Mouse (Mus musculus): ENCODE results near the gene Sod3. TPM values are rescaled to one million over a fixed set of nuclear protein-coding genes. Genes with fewer than 3 reads are reported as not detected.

Sod3 gene
- polyA plus RNA-seq, 1 experiment from 2014 or later, result 2.4 TPM

GRCm38 (mm10) chr5:52366661-52367060 lies 3.1 kb downstream of the Sod3 start:
- Histone ChIP-seq H3K27ac (replicated peaks) (no peak overlapping the region), H3K4me3 (ENCODE audit: low read depth, low read length) (no peak overlapping the region), H3K27me3 (ENCODE audit: control insufficient read depth, insufficient read depth, low read length) (no peaks in the 10 kb centered on the region), H3K4me2 (replicated peaks; ENCODE audit: low read depth) (no peak overlapping the region), H3K36me3 (ENCODE audit: control insufficient read depth, insufficient read depth, low read length) (no peaks in the 10 kb centered on the region), H3K9ac (ENCODE audit: low read length) (no peak overlapping the region), H3K9me3 (ENCODE audit: control insufficient read depth, low read length) (no peaks in the 10 kb centered on the region), H3K4me1 (replicated peaks; ENCODE audit: control insufficient read depth, insufficient read depth) (no peaks in the 10 kb centered on the region)
- 71% methylated on average over 2 of the region's 2 CpGs for WGBS
- TF ChIP-seq EP300 (optimal IDR thresholded peaks at IDR 0.05) (no peak), CTCF (IDR thresholded peaks at IDR 0.05; ENCODE audit: low read depth) (no peak)
- no peak for ATAC-seq (ENCODE audit: low FRiP score, low TSS enrichment)
- DNase-seq (ENCODE audit: low spot score), result no peak

DNA sequence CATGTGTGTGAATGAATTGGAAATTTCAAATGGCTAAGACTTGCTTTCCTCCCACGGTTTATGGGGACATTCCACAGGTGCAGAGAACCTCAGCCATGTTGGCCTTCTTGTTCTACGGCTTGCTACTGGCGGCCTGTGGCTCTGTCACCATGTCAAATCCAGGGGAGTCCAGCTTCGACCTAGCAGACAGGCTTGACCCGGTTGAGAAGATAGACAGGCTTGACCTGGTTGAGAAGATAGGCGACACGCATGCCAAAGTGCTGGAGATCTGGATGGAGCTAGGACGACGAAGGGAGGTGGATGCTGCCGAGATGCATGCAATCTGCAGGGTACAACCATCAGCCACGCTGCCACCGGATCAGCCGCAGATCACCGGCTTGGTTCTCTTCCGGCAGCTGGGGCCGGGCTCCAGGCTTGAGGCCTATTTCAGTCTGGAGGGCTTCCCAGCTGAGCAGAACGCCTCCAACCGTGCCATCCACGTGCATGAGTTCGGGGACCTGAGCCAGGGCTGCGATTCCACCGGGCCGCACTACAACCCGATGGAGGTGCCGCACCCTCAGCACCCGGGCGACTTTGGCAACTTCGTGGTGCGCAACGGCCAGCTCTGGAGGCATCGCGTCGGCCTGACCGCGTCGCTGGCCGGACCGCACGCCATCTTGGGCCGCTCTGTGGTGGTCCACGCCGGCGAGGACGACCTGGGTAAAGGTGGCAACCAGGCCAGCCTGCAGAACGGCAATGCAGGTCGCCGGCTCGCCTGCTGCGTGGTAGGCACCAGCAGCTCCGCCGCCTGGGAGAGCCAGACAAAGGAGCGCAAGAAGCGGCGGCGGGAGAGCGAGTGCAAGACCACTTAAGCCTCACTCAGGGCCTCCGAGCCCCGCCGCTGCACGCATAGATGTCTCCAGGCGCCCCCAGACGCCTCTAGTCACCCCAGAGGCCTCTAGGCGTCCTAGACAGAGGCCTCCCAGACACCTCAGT lies 4.6 kb downstream of the Sod3 start:
- TF ChIP-seq CTCF (IDR thresholded peaks at IDR 0.05; ENCODE audit: low read depth) (no peak), EP300 (optimal IDR thresholded peaks at IDR 0.05) (no peak)
- 57% methylated on average over 58 of the region's 63 CpGs for WGBS
- no peak for DNase-seq (ENCODE audit: low spot score)
- H3K36me3 ChIP-seq (ENCODE audit: control insufficient read depth, insufficient read depth, low read length), result no peaks in the 10 kb centered on the region
- no peaks in the 10 kb centered on the region for H3K27me3 ChIP-seq (ENCODE audit: control insufficient read depth, insufficient read depth, low read length)
- H3K27ac ChIP-seq (replicated peaks), result no peak overlapping the region
- no peak overlapping the region for H3K4me3 ChIP-seq (ENCODE audit: low read depth, low read length)
- no peaks in the 10 kb centered on the region for H3K9me3 ChIP-seq (ENCODE audit: control insufficient read depth, low read length)
- H3K4me1 ChIP-seq (replicated peaks; ENCODE audit: control insufficient read depth, insufficient read depth), result no peaks in the 10 kb centered on the region
- no peak overlapping the region for H3K4me2 ChIP-seq (replicated peaks; ENCODE audit: low read depth)
- no peak for ATAC-seq (ENCODE audit: low FRiP score, low TSS enrichment)
- no peak overlapping the region for H3K9ac ChIP-seq (ENCODE audit: low read length)

DNA sequence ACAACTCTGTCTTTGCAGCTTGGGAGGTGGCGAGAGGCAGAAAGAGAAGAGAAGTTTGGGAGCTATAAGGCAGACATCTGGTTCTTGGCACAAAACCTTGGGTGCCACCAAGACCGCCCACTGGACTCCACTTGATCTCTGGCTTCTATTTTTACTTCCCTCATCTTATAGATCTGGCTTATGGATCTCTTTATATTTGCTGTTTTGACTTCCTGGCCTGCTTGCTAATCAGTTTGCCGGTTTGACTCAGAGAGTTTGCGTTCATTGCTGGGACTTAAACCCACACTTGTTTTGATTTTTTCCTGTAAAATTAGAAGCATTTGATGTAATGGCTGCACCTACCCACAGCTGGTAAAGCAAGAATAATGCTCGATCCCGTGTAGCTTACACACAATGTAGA lies 7.3 kb downstream of the Sod3 start:
- no peak overlapping the region for H3K9ac ChIP-seq (ENCODE audit: low read length)
- no peak for DNase-seq (ENCODE audit: low spot score)
- no peaks in the 10 kb centered on the region for H3K4me1 ChIP-seq (replicated peaks; ENCODE audit: control insufficient read depth, insufficient read depth)
- ATAC-seq (ENCODE audit: low FRiP score, low TSS enrichment), result no peak
- TF ChIP-seq CTCF (IDR thresholded peaks at IDR 0.05; ENCODE audit: low read depth), result no peak
- no peak for TF ChIP-seq EP300 (optimal IDR thresholded peaks at IDR 0.05)
- H3K4me3 ChIP-seq (ENCODE audit: low read depth, low read length), result no peak overlapping the region
- no peak overlapping the region for H3K27ac ChIP-seq (replicated peaks)
- H3K36me3 ChIP-seq (ENCODE audit: control insufficient read depth, insufficient read depth, low read length), result no peaks in the 10 kb centered on the region
- no peaks in the 10 kb centered on the region for H3K9me3 ChIP-seq (ENCODE audit: control insufficient read depth, low read length)
- H3K27me3 ChIP-seq (ENCODE audit: control insufficient read depth, insufficient read depth, low read length), result no peaks in the 10 kb centered on the region
- no peak overlapping the region for H3K4me2 ChIP-seq (replicated peaks; ENCODE audit: low read depth)
- 88% methylated on average over 6 of the region's 6 CpGs for WGBS

DNA sequence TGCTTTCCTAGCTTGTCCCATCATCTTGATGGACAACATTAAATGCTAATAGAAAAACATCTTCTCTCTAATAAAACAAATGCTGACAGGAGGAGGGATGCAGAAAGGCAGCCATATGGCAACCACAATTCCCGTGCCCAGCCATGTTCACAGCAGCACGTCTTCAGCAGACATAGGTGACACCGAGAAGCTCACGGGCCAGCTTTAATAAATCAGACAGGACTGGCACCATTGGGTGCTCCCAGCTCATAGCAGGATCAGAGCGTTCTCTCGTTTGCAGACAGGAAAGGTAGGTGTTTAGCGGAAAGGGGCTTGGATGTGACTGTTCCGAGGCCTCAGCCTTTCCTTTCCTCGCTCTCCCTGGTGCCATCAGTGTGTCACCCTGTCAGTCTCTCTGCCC lies 12.3 kb downstream of the Sod3 start:
- Histone ChIP-seq H3K27ac (replicated peaks) (no peak overlapping the region), H3K4me1 (replicated peaks; ENCODE audit: control insufficient read depth, insufficient read depth) (no peaks in the 10 kb centered on the region), H3K9ac (ENCODE audit: low read length) (no peak overlapping the region), H3K36me3 (ENCODE audit: control insufficient read depth, insufficient read depth, low read length) (no peaks in the 10 kb centered on the region), H3K9me3 (ENCODE audit: control insufficient read depth, low read length) (no peaks in the 10 kb centered on the region), H3K27me3 (ENCODE audit: control insufficient read depth, insufficient read depth, low read length) (no peaks in the 10 kb centered on the region), H3K4me2 (replicated peaks; ENCODE audit: low read depth) (no peak overlapping the region), H3K4me3 (ENCODE audit: low read depth, low read length) (no peak overlapping the region)
- 84% methylated on average over 9 of the region's 9 CpGs for WGBS
- DNase-seq (ENCODE audit: low spot score) (no peak), ATAC-seq (ENCODE audit: low FRiP score, low TSS enrichment) (no peak)
- TF ChIP-seq CTCF (IDR thresholded peaks at IDR 0.05; ENCODE audit: low read depth) (no peak), EP300 (optimal IDR thresholded peaks at IDR 0.05) (no peak)

GRCm38 (mm10) chr5:52382837-52383236 lies 19.2 kb downstream of the Sod3 start:
- ATAC-seq (ENCODE audit: low FRiP score, low TSS enrichment) (no peak), DNase-seq (ENCODE audit: low spot score) (no peak)
- Histone ChIP-seq H3K4me1 (replicated peaks; ENCODE audit: control insufficient read depth, insufficient read depth) (no peaks in the 10 kb centered on the region), H3K27ac (replicated peaks) (no peak overlapping the region), H3K27me3 (ENCODE audit: control insufficient read depth, insufficient read depth, low read length) (no peaks in the 10 kb centered on the region), H3K4me3 (ENCODE audit: low read depth, low read length) (no peak overlapping the region), H3K9me3 (ENCODE audit: control insufficient read depth, low read length) (no peaks in the 10 kb centered on the region), H3K4me2 (replicated peaks; ENCODE audit: low read depth) (no peak overlapping the region), H3K36me3 (ENCODE audit: control insufficient read depth, insufficient read depth, low read length) (no peaks in the 10 kb centered on the region), H3K9ac (ENCODE audit: low read length) (no peak overlapping the region)
- 88% methylated on average over 8 of the region's 8 CpGs for WGBS
- no peak for TF ChIP-seq CTCF (IDR thresholded peaks at IDR 0.05; ENCODE audit: low read depth)
- TF ChIP-seq EP300 (optimal IDR thresholded peaks at IDR 0.05), result no peak

DNA sequence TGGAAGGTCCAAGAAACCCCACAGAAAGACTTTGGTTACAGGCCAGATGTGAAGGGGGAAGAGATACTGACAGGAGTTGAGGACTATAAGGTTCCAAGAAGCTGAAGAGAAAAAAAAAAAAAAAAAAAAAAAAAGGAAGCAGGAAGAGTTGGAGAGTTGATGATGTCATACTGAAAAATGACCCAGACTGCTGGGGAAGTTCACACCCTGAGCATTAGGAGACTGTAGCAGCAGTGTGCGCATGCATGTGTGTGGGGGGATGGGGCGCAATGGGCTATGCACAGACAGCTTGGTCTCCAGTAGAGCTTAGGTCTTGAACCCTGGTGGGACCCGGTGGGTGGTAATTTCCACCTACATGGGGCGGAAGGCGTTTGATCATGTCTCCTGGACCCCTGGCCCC lies 20.2 kb downstream of the Sod3 start:
- TF ChIP-seq EP300 (optimal IDR thresholded peaks at IDR 0.05), result no peak
- TF ChIP-seq CTCF (IDR thresholded peaks at IDR 0.05; ENCODE audit: low read depth), result no peak

More for the DNA sequence above, 20.2 kb downstream of the Sod3 start:
- Histone ChIP-seq H3K9ac (ENCODE audit: low read length) (no peak overlapping the region), H3K4me2 (replicated peaks; ENCODE audit: low read depth) (no peak overlapping the region), H3K27ac (replicated peaks) (no peak overlapping the region), H3K36me3 (ENCODE audit: control insufficient read depth, insufficient read depth, low read length) (no peaks in the 10 kb centered on the region), H3K27me3 (ENCODE audit: control insufficient read depth, insufficient read depth, low read length) (no peaks in the 10 kb centered on the region), H3K4me1 (replicated peaks; ENCODE audit: control insufficient read depth, insufficient read depth) (no peaks in the 10 kb centered on the region), H3K4me3 (ENCODE audit: low read depth, low read length) (no peak overlapping the region), H3K9me3 (ENCODE audit: control insufficient read depth, low read length) (no peaks in the 10 kb centered on the region)
- WGBS, result 84% methylated on average over 5 of the region's 5 CpGs
- DNase-seq (ENCODE audit: low spot score) (no peak), ATAC-seq (ENCODE audit: low FRiP score, low TSS enrichment) (no peak)
